Mouse (Mus musculus) CD8-positive naive resting alpha-beta T cell, adult 2 months (primary cell): ENCODE results near the gene Catspere2.

ENCODE experiments used
- DNase-seq, 2 experiments: peaks; one replicate each; pipeline ENCODE4 v3.0.0; 2022; ENCODE audit warnings: low read depth in 2 of 2, low spot score in 2 of 2

Gene Catspere2

DNA sequence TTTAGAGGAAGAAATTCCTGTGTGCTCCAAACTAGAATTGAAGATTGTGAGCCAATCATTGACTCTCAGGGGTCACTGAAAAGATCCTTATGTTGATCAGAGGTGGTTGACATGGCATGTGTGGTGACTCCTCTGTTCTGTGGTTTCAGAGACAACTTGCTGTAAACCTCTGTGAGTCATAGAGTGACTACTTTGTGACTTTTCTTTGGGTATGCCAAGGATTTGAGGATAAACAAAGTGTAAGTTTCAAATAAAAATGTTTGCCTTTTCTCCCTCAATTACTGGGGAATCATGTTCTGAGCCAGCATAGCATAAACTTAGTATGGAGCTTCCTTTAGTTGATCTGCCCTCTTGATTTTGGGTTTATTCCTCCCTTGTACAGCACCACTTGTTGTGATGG lies 235.1 kb downstream of the Catspere2 start:
- no peak for DNase-seq

DNA sequence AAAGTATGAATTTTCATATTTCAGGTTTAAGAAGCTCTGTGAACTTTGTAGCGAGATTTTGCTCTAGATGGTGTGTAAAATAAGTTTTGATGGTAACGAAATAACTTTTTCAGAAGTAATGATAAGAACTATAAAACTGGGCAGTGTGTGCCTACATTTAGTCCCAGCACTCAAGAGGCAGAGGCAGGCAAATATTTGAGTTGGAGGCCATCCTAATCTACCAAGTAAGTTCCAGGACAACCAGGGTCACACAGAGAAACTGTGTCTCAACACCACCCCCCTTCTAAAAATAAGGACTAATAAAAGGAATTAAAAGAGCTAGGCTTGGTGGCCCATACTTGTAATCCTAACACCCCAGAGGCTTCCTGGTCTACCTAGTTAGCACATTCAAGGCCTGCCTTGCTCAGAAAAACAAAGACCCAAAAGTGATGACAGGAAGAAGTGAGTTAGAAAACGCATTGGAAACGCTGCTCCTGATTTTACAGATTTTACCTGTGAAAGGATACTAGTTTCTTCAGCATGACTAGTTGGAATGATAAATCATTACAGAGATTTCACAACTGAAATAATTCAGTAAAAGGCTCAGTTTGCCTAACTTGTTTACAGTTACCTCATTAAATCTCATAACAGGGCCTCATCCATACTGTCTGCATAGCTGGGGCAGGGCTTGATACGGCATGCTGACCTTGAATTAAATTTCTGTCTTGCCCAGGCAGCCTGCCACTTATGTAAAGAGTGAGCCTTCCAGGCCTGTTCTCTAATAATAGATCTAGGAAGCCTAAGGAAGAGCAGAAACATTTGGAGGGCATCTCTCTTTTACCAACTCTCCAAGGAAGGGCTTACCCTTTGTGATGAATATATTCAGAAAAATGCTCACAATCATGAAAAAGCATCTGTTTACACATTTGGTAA lies 236.2 kb downstream of the Catspere2 start:
- no peak for DNase-seq
